ENCODE assay signal across 8 mouse cellular contexts in genomic region chr9:40414498-40414903, GRCm38 (mm10).
DNase-seq lines count a peak whose midpoint lies in the region; ATAC-seq and TF ChIP-seq lines count a peak whose summit lies in the region.

No protein-coding gene starts in this region.

- H3K79me2 ChIP-seq in CH12.LX (replicated peaks; ENCODE audit: control insufficient read depth, extremely low read depth, insufficient read depth, poor library complexity, severe bottlenecking), result no peaks in the 10 kb centered on the region; the same call in 1 of the 2 replicates

- ATAC-seq in cerebellum, adult (ENCODE audit: insufficient number of reproducible peaks, low FRiP score, low TSS enrichment), result peak; percentile 65
- ATAC-seq in forebrain, embryonic 13.5 days, result peak; percentile 77
- peak; percentile 88 for ATAC-seq in neural tube, embryonic 14.5 days (ENCODE audit: low read depth)

- peaks cover 5% of the 10 kb centered on the region for H3K9me3 ChIP-seq in CH12.LX (replicated peaks; ENCODE audit: low read length)
- H3K9me3 ChIP-seq in forebrain, embryonic 13.5 days (replicated peaks), result no peaks in the 10 kb centered on the region
- no peaks in the 10 kb centered on the region for H3K9me3 ChIP-seq in neural tube, embryonic 14.5 days (ENCODE audit: control insufficient read depth, low read length)

- H3K27ac ChIP-seq in CH12.LX (ENCODE audit: insufficient read depth, low read depth), result no peak overlapping the region
- H3K27ac ChIP-seq in forebrain, embryonic 13.5 days, result no peak overlapping the region
- H3K27ac ChIP-seq in neural tube, embryonic 14.5 days (ENCODE audit: low read depth, low read length), result peak overlapping the region; percentile 28; the same call in 1 of the 2 replicates

- TF ChIP-seq POLR2A in CH12.LX (IDR thresholded peaks at IDR 0.05; ENCODE audit: low read depth, low read length), result peak; percentile 82
- TF ChIP-seq POLR2A in lung, adult 2 months (IDR thresholded peaks at IDR 0.05; ENCODE audit: borderline replicate concordance, extremely low read depth, low read depth, low read length), result peak; percentile 93; the same call in 1 of the 2 replicates

- peaks cover 0 to 19% of the 10 kb centered on the region in 2 experiments; a peak in 2 of 4 replicates for H3K4me1 ChIP-seq in CH12.LX (ENCODE audit: control insufficient read depth in 1 of 2, insufficient read depth in 2 of 2)
- no peaks in the 10 kb centered on the region for H3K4me1 ChIP-seq in forebrain, embryonic 13.5 days
- H3K4me1 ChIP-seq in lung, adult 2 months (ENCODE audit: control insufficient read depth, insufficient read depth, low read length), result peaks cover 3% of the 10 kb centered on the region; the same call in 1 of the 2 replicates
- H3K4me1 ChIP-seq in neural tube, embryonic 14.5 days (ENCODE audit: control insufficient read depth, insufficient read depth, low read length), result no peaks in the 10 kb centered on the region

- TF ChIP-seq CTCF in CH12.LX (conservative IDR thresholded peaks at IDR 0.05 in 1 of 2, IDR thresholded peaks at IDR 0.05 in 1 of 2; ENCODE audit: low read depth in 2 of 2, low read length in 2 of 2), result no peak
- no peak for TF ChIP-seq CTCF in lung, adult 2 months (IDR thresholded peaks at IDR 0.05; ENCODE audit: insufficient read depth, low read length)

- in situ Hi-C loops in CH12.LX (cut with MboI; ENCODE audit: low pct_ligation_motif_present, low pct_unique_long_range_greater_than_20kb, low sequenced_read_pairs), result loop anchor here (5.0 to 25.0 kb wide), 2 partner anchors 173 to 348 kb away; no protein-coding TSS in a partner anchor

- TF ChIP-seq RAD21 in CH12.LX (IDR thresholded peaks at IDR 0.05; ENCODE audit: low read depth, low read length), result no peak

- WGBS in forebrain, embryonic 13.5 days, result 2% methylated on average over 15 of the region's 15 CpGs
- 7% methylated on average over 15 of the region's 15 CpGs for WGBS in lung, adult 2 months
- 2% methylated on average over 15 of the region's 15 CpGs for WGBS in neural tube, embryonic 14.5 days

- no peak for TF ChIP-seq EP300 in CH12.LX (IDR thresholded peaks at IDR 0.05; ENCODE audit: low read length)

- no peaks in the 10 kb centered on the region for H3K27me3 ChIP-seq in CH12.LX (replicated peaks)
- no peaks in the 10 kb centered on the region for H3K27me3 ChIP-seq in forebrain, embryonic 13.5 days
- H3K27me3 ChIP-seq in neural tube, embryonic 14.5 days (ENCODE audit: control insufficient read depth, insufficient read depth, low read length), result no peaks in the 10 kb centered on the region

- H3K9ac ChIP-seq in CH12.LX (ENCODE audit: insufficient read depth, low read depth), result peak overlapping the region; percentile 72
- peak overlapping the region; percentile 79 for H3K9ac ChIP-seq in forebrain, embryonic 13.5 days
- H3K9ac ChIP-seq in neural tube, embryonic 14.5 days (replicated peaks; ENCODE audit: low read depth, low read length), result peak overlapping the region; percentile 68

- peak overlapping the region; percentile 56 for H3K4me2 ChIP-seq in CH12.LX (ENCODE audit: insufficient read depth, low read depth, poor library complexity, severe bottlenecking)
- H3K4me2 ChIP-seq in forebrain, embryonic 13.5 days, result peak overlapping the region; percentile 94
- H3K4me2 ChIP-seq in neural tube, embryonic 14.5 days (ENCODE audit: low read depth, low read length), result peak overlapping the region; percentile 94

- peak; percentile 79 for DNase-seq in CH12.LX (ENCODE audit: extremely low read depth)
- peak; percentile 73 to 83 for DNase-seq in heart, postnatal 10 days
- DNase-seq in kidney, postnatal 4 days, result peak; percentile 84 to 89
- peak; percentile 73 for DNase-seq in lung, adult 2 months
- peak; percentile 78 for DNase-seq in testis, postnatal 14 days (ENCODE audit: low spot score)

- peaks cover 0 to 75% of the 10 kb centered on the region in 2 experiments for H3K36me3 ChIP-seq in CH12.LX (replicated peaks in 1 of 2; ENCODE audit: control insufficient read depth in 1 of 2, insufficient read depth in 1 of 2, low read length in 1 of 2)
- H3K36me3 ChIP-seq in forebrain, embryonic 13.5 days (ENCODE audit: poor library complexity, severe bottlenecking), result no peaks in the 10 kb centered on the region
- no peaks in the 10 kb centered on the region for H3K36me3 ChIP-seq in neural tube, embryonic 14.5 days (ENCODE audit: control insufficient read depth, insufficient read depth, low read length)

- dilution Hi-C loops in CH12.LX (cut with MboI; ENCODE audit: extremely low pct_ligation_motif_present, extremely low pct_unique_long_range_greater_than_20kb, low sequenced_read_pairs), result no loop called here

- intact Hi-C loops in heart, postnatal 10 days (cut with DNase I), result loop anchor here (10.0 kb wide), 1 partner anchor 190 kb away; no protein-coding TSS in a partner anchor

- peak overlapping the region; percentile 65 to 94 (median 68) for H3K4me3 ChIP-seq in CH12.LX (replicated peaks in 1 of 3; ENCODE audit: low read depth in 2 of 3, low read length in 2 of 3, poor library complexity in 1 of 3)
- H3K4me3 ChIP-seq in forebrain, embryonic 13.5 days, result peak overlapping the region; percentile 68
- peak overlapping the region; percentile 80 for H3K4me3 ChIP-seq in lung, adult 2 months (replicated peaks; ENCODE audit: extremely low read depth, low read depth, low read length)
- H3K4me3 ChIP-seq in neural tube, embryonic 14.5 days (ENCODE audit: low read depth, low read length), result peak overlapping the region; percentile 65

TF ChIP-seq in CH12.LX, 34 proteins besides CTCF, POLR2A, EP300 and RAD21:
- no peak for TF ChIP-seq MAZ (IDR thresholded peaks at IDR 0.05; ENCODE audit: low read depth, low read length)
- TF ChIP-seq E2F4 (IDR thresholded peaks at IDR 0.05; ENCODE audit: insufficient replicate concordance, low read depth, low read length), result no peak
- no peak for TF ChIP-seq JUND (conservative IDR thresholded peaks at IDR 0.05; ENCODE audit: low read depth, low read length)
- TF ChIP-seq SIN3A (IDR thresholded peaks at IDR 0.05; ENCODE audit: low read length), result 0 out of 2 replicates have a peak, but pooled peaks have one; percentile 81
- TF ChIP-seq GABPA (IDR thresholded peaks at IDR 0.05; ENCODE audit: insufficient replicate concordance, low read depth, low read length), result no peak
- TF ChIP-seq CHD2 (IDR thresholded peaks at IDR 0.05; ENCODE audit: low read length), result no peak
- TF ChIP-seq USF2 (conservative IDR thresholded peaks at IDR 0.05; ENCODE audit: low read depth, low read length), result no peak
- no peak for TF ChIP-seq NRF1 (IDR thresholded peaks at IDR 0.05; ENCODE audit: low read depth, low read length)
- no peak for TF ChIP-seq UBTF (IDR thresholded peaks at IDR 0.05; ENCODE audit: low read depth, low read length)
- no peak for TF ChIP-seq CHD1 (IDR thresholded peaks at IDR 0.05; ENCODE audit: low read depth, low read length)
- peak; percentile 29; the same call in 1 of the 2 replicates for TF ChIP-seq MXI1 (IDR thresholded peaks at IDR 0.05; ENCODE audit: low read depth, low read length)
- TF ChIP-seq ZKSCAN1 (IDR thresholded peaks at IDR 0.05; ENCODE audit: borderline replicate concordance, low read depth, low read length), result no peak
- no peak for TF ChIP-seq MEF2A (IDR thresholded peaks at IDR 0.05; ENCODE audit: borderline replicate concordance, low read depth, low read length)
- TF ChIP-seq MAX (IDR thresholded peaks at IDR 0.05; ENCODE audit: low read length), result no peak; the same call in 1 of the 2 replicates
- no peak for TF ChIP-seq ETS1 (conservative IDR thresholded peaks at IDR 0.05; ENCODE audit: low read depth, low read length)
- no peak for TF ChIP-seq PAX5 (IDR thresholded peaks at IDR 0.05; ENCODE audit: low read length)
- no peak for TF ChIP-seq KAT2A (IDR thresholded peaks at IDR 0.05; ENCODE audit: insufficient replicate concordance, low read length)
- TF ChIP-seq TBP (conservative IDR thresholded peaks at IDR 0.05; ENCODE audit: low read depth, low read length), result 0 out of 2 replicates have a peak, but pooled peaks have one; percentile 14
- TF ChIP-seq ZC3H11A (IDR thresholded peaks at IDR 0.05; ENCODE audit: low read depth, low read length), result no peak
- no peak for TF ChIP-seq IRF4 (IDR thresholded peaks at IDR 0.05; ENCODE audit: low read depth, low read length)
- TF ChIP-seq JUN (IDR thresholded peaks at IDR 0.05; ENCODE audit: insufficient read depth, low read depth, low read length), result no peak
- TF ChIP-seq NELFE (IDR thresholded peaks at IDR 0.05; ENCODE audit: low read depth, low read length), result peak; percentile 60
- TF ChIP-seq ZNF384 (IDR thresholded peaks at IDR 0.05; ENCODE audit: low read depth, low read length), result no peak
- no peak for TF ChIP-seq BHLHE40 (IDR thresholded peaks at IDR 0.05; ENCODE audit: low read depth, low read length)
- no peak for TF ChIP-seq USF1 (IDR thresholded peaks at IDR 0.05; ENCODE audit: low read depth, low read length)
- no peak; the same call in 1 of the 2 replicates for TF ChIP-seq TCF12 (IDR thresholded peaks at IDR 0.05; ENCODE audit: low read depth, low read length)
- 0 out of 2 replicates have a peak, but pooled peaks have one; percentile 6 for TF ChIP-seq MYC (IDR thresholded peaks at IDR 0.05; ENCODE audit: low read depth, low read length)
- no peak for TF ChIP-seq MAFK (IDR thresholded peaks at IDR 0.05; ENCODE audit: insufficient replicate concordance, low read length)
- TF ChIP-seq HCFC1 (IDR thresholded peaks at IDR 0.05; ENCODE audit: low read depth, low read length), result peak; percentile 67
- peak; percentile 63 for TF ChIP-seq ZMIZ1 (IDR thresholded peaks at IDR 0.05; ENCODE audit: low read depth, low read length)
- no peak for TF ChIP-seq RCOR1 (conservative IDR thresholded peaks at IDR 0.05; ENCODE audit: low read depth, low read length)
- TF ChIP-seq SMC3 (IDR thresholded peaks at IDR 0.05; ENCODE audit: low read depth, low read length), result no peak
- TF ChIP-seq ELF1 (IDR thresholded peaks at IDR 0.05; ENCODE audit: low read depth, low read length), result peak; percentile 89
- no peak for TF ChIP-seq POLR2AphosphoS2 (IDR thresholded peaks at IDR 0.05; ENCODE audit: low read depth, low read length)
TF ChIP-seq in CH12.LX: peak in this region for 8.
